Mouse (Mus musculus): Measurements from ENCODE around the gene Pcna. TPM values are rescaled to one million over a fixed set of nuclear protein-coding genes. Genes with fewer than 3 reads are reported as not detected.

The Pcna gene
- polyA plus RNA-seq, 1 experiment: 203 TPM

DNA sequence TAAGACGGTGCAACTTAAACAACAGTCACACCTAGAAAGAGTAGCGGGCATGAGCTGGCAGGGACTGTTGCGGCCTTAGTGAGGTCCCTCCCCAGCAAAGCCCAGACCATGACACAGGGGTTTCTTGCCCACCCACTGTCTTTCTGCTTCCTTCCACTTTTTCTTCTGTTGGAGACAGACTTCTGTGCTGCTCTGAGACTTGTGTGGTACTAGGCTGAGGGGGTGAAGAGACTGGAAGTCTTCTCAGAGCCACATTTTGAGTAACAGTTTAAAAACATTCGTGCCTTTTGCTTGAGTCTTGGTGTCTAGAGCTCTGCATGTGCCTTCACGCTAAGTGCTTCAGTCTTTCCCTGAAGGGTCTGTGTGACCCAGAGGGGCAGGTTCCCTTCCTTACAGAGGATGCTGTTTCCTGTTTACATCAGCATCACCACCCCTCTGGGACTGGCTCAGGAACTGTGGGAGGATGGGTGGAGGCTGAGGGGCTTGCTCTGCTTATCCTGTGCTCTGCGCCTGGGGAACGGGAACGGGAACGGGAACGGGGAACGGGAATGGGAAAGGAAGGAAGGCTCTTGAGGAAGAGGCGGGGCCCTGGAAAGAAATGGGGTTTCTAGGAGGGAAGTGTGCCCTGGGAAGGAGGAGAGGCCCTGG is 31.5 kb upstream of the Pcna start:
- H3K27ac ChIP-seq (ENCODE audit: insufficient read depth, low read length): no peak overlapping the region
- H3K4me1 ChIP-seq (ENCODE audit: control insufficient read depth, insufficient read depth, low read length): peaks cover 9% of the 10 kb centered on the region; the same call in 1 of the 2 replicates
- no peak for TF ChIP-seq CTCF (IDR thresholded peaks at IDR 0.05; ENCODE audit: borderline replicate concordance, insufficient read depth, low read length)
- no peak for TF ChIP-seq POLR2A (IDR thresholded peaks at IDR 0.05; ENCODE audit: low read depth, low read length)
- H3K4me3 ChIP-seq (ENCODE audit: insufficient read depth, low read length): no peak overlapping the region

DNA sequence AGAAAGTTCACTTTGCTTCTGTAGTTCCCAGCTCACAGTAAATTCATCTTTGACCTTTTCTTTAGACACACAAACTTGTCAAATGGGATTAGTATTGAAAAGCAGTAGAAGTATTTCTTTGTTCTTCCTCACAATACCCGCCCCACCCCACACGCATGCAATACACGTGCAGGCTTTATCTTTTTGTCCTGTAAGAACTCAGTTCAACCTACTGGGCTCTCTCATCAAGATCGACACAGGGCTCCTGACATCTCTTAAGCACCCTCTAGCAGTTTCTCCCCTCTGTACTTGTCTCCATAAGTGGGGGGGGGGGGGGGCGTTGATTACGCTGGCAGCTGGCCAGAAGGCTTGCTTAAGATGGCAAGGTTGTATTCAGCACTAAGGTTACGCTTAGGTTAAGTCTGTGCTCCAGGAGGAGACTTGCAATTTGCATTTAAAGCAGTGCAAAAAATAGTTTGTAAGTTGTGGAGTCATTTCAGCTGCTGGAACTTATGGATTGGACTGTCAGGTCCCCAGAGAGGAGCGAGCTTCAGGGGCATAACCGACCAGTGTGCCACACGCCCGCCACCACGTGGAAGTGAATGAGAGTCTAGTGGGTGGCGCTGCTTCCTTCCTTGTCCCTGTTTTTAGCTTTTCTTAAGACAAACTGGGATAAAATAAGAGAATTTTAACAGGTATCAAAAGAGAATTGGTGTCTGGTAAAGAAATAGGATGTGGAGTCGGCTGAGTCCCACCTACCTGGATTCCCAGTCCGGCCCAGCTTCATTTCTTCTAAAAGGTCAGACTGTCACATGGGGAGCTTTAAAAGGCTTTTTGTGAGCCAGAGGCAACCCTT is 30.3 kb upstream of the Pcna start:
- Histone ChIP-seq H3K27ac (ENCODE audit: insufficient read depth, low read length) (no peak overlapping the region), H3K4me1 (ENCODE audit: control insufficient read depth, insufficient read depth, low read length) (peaks cover 9% of the 10 kb centered on the region; the same call in 1 of the 2 replicates), H3K4me3 (ENCODE audit: insufficient read depth, low read length) (no peak overlapping the region)
- TF ChIP-seq CTCF (IDR thresholded peaks at IDR 0.05; ENCODE audit: borderline replicate concordance, insufficient read depth, low read length) (no peak), POLR2A (IDR thresholded peaks at IDR 0.05; ENCODE audit: low read depth, low read length) (no peak)

- no peak overlapping the region for H3K27ac ChIP-seq (ENCODE audit: insufficient read depth, low read length)
These were observed 29.5 kb upstream of the Pcna start for GRCm38 (mm10) chr2:132282453-132283174.

DNA sequence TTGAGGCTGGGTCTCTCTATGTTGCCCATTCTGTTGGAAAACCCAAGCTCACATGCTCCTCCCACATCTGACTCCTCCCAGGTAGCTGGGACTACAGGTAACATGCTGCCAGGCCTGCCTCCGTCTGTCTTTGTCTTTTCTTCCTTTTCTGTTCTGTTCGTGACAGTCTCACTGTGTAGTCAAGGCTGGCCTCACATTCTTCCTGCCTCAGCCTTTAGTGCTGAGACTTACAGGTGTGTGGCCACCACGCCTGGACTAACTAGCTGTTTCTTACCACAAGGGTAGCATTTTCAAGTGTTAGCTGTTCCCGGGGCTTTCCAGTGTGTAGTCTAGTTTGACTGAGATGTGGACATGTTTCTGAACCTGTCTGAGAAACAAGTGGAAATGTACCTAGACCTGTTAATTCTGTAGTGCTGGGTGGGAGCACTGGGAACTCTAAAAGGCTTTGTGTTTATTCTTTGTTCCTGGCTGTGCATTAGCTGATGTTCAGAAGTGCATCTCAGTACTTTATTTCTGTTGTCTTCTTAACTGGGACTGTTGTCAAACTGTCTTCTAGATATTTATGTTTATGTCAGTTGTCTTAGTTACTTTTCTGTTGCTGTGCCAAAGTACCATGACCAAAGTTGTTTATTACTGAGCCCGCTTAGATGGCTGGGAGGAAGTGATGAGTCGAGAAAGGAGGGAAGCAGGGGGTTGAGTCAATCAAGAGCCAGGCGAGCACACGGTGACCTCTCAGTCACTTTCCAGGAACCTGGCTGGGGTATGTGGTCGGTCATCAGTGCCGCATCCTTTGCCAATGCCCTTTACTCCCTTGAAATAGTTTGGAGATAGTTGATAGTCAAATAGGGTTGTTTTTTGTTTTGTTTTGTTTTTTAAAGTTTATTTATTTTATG is 28.7 kb upstream of the Pcna start:
- peaks cover 9% of the 10 kb centered on the region; the same call in 1 of the 2 replicates for H3K4me1 ChIP-seq (ENCODE audit: control insufficient read depth, insufficient read depth, low read length)
- H3K27ac ChIP-seq (ENCODE audit: insufficient read depth, low read length): no peak overlapping the region
- H3K4me3 ChIP-seq (ENCODE audit: insufficient read depth, low read length): no peak overlapping the region
- TF ChIP-seq POLR2A (IDR thresholded peaks at IDR 0.05; ENCODE audit: low read depth, low read length) (no peak), CTCF (IDR thresholded peaks at IDR 0.05; ENCODE audit: borderline replicate concordance, insufficient read depth, low read length) (no peak)

More at GRCm38 (mm10) chr2:132282453-132283174, 29.5 kb upstream of the Pcna start:
- no peak for TF ChIP-seq CTCF (IDR thresholded peaks at IDR 0.05; ENCODE audit: borderline replicate concordance, insufficient read depth, low read length)
- no peak for TF ChIP-seq POLR2A (IDR thresholded peaks at IDR 0.05; ENCODE audit: low read depth, low read length)
- no peak overlapping the region for H3K4me3 ChIP-seq (ENCODE audit: insufficient read depth, low read length)
- peaks cover 9% of the 10 kb centered on the region; the same call in 1 of the 2 replicates for H3K4me1 ChIP-seq (ENCODE audit: control insufficient read depth, insufficient read depth, low read length)

DNA sequence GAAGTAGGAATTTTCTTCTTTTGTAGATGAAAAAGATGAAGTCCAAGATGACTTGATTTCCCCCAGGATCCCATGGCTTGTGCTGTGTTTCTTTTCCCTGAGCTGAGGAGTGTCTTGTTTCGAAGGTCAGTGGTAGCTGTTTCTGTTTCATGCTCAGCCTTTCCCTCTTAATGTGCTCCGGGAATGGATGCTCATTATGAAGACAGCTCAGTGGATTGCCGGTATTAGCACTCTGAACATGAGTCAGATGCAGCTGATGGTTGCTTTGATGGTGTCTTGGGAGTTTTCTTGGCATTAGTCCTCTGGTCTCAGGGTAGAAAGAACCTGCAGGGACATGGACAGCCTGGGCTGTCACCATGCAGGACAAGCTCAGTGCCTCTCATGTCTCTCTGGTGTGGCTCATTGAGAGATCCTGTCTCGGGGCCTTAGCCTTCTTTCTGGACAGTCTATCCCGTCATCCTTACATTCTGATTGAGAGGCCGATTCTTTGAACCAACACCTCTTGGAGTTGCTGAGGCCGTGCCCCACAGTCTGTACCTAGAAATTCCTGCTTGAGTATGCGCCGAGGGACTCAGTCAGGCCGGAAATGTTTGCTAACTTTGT is 27.5 kb upstream of the Pcna start:
- Histone ChIP-seq H3K27ac (ENCODE audit: insufficient read depth, low read length) (no peak overlapping the region), H3K4me3 (ENCODE audit: insufficient read depth, low read length) (no peak overlapping the region), H3K4me1 (ENCODE audit: control insufficient read depth, insufficient read depth, low read length) (peaks cover 7% of the 10 kb centered on the region; the same call in 1 of the 2 replicates)
- TF ChIP-seq CTCF (IDR thresholded peaks at IDR 0.05; ENCODE audit: borderline replicate concordance, insufficient read depth, low read length) (no peak), POLR2A (IDR thresholded peaks at IDR 0.05; ENCODE audit: low read depth, low read length) (no peak)

DNA sequence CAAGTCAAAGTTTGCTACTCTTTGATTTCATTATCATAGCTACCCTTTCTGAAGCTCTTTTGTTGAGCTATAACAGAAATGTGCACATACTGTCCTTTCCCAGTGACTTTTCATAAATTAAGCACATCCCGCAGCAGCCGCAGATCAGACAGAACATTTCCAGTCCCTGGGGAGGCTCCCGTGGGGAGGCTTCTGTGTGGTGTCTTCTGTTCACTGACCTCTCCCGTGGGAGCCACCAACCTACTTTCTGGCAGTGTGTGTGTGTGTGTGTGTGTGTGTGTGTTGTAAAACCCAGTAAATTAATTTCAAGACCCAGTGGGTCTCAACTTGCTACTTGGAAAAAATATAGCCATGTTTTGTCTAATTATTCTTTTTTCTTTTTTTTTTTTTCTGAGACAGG is 26.9 kb upstream of the Pcna start:
- no peak overlapping the region for H3K27ac ChIP-seq (ENCODE audit: insufficient read depth, low read length)
- TF ChIP-seq POLR2A (IDR thresholded peaks at IDR 0.05; ENCODE audit: low read depth, low read length) (no peak), CTCF (IDR thresholded peaks at IDR 0.05; ENCODE audit: borderline replicate concordance, insufficient read depth, low read length) (no peak)
- peaks cover 7% of the 10 kb centered on the region; the same call in 1 of the 2 replicates for H3K4me1 ChIP-seq (ENCODE audit: control insufficient read depth, insufficient read depth, low read length)
- no peak overlapping the region for H3K4me3 ChIP-seq (ENCODE audit: insufficient read depth, low read length)

- Histone ChIP-seq H3K4me1 (ENCODE audit: control insufficient read depth, insufficient read depth, low read length) (peaks cover 7% of the 10 kb centered on the region; the same call in 1 of the 2 replicates), H3K4me3 (ENCODE audit: insufficient read depth, low read length) (no peak overlapping the region), H3K27ac (ENCODE audit: insufficient read depth, low read length) (no peak overlapping the region)
- TF ChIP-seq CTCF (IDR thresholded peaks at IDR 0.05; ENCODE audit: borderline replicate concordance, insufficient read depth, low read length) (no peak), POLR2A (IDR thresholded peaks at IDR 0.05; ENCODE audit: low read depth, low read length) (no peak)
These were observed 26.3 kb upstream of the Pcna start for GRCm38 (mm10) chr2:132279336-132279882.

- no peak for TF ChIP-seq POLR2A (IDR thresholded peaks at IDR 0.05; ENCODE audit: low read depth, low read length)
- TF ChIP-seq CTCF (IDR thresholded peaks at IDR 0.05; ENCODE audit: borderline replicate concordance, insufficient read depth, low read length): no peak
- no peak overlapping the region for H3K4me3 ChIP-seq (ENCODE audit: insufficient read depth, low read length)
- no peak overlapping the region for H3K27ac ChIP-seq (ENCODE audit: insufficient read depth, low read length)
- peaks cover 7% of the 10 kb centered on the region; the same call in 1 of the 2 replicates for H3K4me1 ChIP-seq (ENCODE audit: control insufficient read depth, insufficient read depth, low read length)
These were observed 25.2 kb upstream of the Pcna start for GRCm38 (mm10) chr2:132278273-132278853.

Measured in embryonic fibroblast, embryonic 13.5 days (primary cell).